Mouse (Mus musculus): ENCODE measurements at regions not wholly inside any gene's neighbourhood (a gene's known extent, or its start where the extent isn't known, plus 50 kb on each side); places are given as distances from the start of the nearest gene placed in this dataset.

- DNase-seq (ENCODE audit: low spot score in 2 of 2), result no peak
Observed at GRCm38 (mm10) chr16:91156506-91156905, 61.6 kb upstream of the 4932438H23Rik start.

GRCm38 (mm10) chr16:91160679-91161078, 64.6 kb upstream of the Olig2 start:
- peak in 1 of 2 experiments; percentile 22 for DNase-seq (ENCODE audit: low spot score in 2 of 2)

- DNase-seq (ENCODE audit: low spot score in 2 of 2), result no peak
Observed at GRCm38 (mm10) chr16:91161616-91162015, 63.6 kb upstream of the Olig2 start.

DNA sequence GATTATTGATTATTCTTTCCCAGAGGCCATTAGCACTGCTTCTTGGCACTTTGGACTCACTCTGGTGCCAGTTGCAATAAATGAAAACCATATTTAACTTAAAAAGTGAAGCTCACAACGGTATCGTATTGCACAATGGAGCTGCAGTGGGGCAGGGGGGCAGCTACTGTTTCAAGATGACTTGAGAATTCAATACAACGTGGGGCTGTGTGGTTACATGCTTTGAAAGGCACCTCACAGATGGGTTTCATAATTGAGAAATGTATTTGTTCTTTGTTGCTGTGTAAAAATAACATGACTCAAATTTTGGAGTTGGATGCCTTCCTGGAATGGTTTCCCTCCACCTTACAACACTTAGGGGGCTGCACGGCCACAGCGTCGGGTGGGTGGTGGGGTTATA, 62.9 kb upstream of the Olig2 start:
- no peak for DNase-seq (ENCODE audit: low spot score in 2 of 2)

GRCm38 (mm10) chr16:91165906-91166305, 59.4 kb upstream of the Olig2 start:
- DNase-seq (ENCODE audit: low spot score in 2 of 2), result no peak

- DNase-seq (ENCODE audit: low spot score in 2 of 2), result peak in 1 of 2 experiments; percentile 64
Observed at GRCm38 (mm10) chr16:91166866-91167265, 58.4 kb upstream of the Olig2 start.

GRCm38 (mm10) chr16:91168398-91168797, 56.9 kb upstream of the Olig2 start:
- no peak for DNase-seq (ENCODE audit: low spot score in 2 of 2)

- no peak for DNase-seq (ENCODE audit: low spot score in 2 of 2)
Observed at GRCm38 (mm10) chr16:91169829-91170228, 55.4 kb upstream of the Olig2 start.

DNA sequence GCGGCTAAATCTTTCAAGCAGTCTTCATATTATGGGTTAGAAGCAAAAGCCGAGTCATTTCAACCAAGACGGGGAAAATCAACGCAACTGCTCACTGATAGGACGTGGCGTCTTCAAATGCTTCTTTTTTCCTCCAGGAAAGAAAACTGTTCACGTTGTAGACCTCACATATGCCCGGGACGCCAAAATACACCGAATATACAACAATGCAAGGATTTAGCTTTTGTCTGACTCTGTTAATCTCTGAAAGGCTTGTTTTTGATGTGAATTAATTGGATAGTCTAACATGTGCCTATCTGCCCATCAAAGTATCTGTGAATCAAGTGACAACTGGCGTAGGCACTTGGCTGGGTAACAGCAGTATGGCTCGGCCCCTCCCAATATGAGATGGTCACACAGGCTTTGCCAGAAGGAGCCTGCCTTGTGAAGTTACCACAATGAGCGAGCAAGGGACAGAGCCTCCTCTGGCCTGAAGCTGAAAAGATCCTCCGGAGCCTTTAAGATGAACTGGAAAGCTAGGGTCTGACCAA, 53.3 kb upstream of the Olig2 start:
- no peak for DNase-seq (ENCODE audit: low spot score in 2 of 2)

DNA sequence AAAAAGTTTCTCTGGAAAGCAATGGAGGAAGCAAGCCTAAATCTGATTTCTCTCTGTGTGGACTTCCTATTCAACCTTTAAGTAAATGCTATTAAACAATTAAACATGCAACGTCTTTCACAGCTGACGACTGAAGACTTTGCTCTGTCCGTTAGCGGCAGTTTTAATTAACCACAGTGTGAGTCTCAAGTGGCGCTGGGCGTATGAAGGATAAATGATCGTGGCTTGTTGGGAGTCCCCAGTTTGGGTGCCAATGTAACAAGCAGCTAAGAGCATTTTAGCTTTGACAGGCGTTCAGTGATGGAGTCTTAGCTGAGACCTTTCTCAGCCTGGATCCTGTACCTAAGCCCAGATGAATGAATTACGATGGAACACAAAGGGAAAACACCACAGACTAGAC, 52.7 kb upstream of the Olig2 start:
- DNase-seq (ENCODE audit: low spot score in 2 of 2), result no peak

- DNase-seq (ENCODE audit: low spot score in 2 of 2), result peak in 1 of 2 experiments; percentile 13
Observed at GRCm38 (mm10) chr16:91173241-91173640, 52.0 kb upstream of the Olig2 start.

DNA sequence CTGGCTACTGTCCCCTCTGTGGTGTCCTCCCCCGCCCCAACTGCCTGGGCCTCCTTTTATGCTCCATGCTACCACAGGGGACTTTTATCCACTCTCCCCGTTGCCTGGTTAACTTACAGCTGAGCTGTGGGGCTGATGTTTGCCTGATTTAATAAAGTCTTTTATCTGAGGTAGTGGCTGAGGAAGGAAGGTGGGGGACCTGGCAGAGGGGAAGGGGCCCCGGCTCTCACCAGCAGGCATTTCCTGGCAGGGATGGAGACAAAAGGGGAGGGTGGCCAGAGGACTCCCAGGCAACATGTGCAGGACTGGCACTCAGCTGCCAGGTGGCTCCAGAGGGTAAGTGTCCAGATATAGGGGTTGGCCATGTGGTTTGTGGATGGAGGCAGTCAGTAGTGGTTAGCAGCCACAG, 51.4 kb upstream of the Olig2 start:
- no peak for DNase-seq (ENCODE audit: low spot score in 2 of 2)

DNA sequence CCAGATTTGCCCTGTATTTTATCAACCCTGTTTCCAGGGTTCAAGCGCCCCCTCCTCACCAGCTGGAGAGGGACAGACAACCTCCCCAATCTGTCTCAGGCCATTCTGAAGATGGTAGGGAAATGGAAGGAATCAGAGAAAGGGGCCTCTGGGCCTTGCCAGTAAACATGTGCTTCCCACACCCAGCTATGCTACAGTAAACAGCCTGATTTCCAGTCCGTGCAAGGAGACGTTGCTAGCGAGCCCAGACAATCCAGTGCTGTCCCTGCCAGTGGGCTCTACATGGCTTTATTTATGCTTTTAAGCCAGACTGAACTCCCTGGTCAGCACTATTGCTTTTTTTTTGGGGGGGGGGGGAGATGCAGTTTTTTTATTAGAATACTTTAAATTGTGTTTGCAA, 50.9 kb upstream of the Olig2 start:
- DNase-seq (ENCODE audit: low spot score in 2 of 2), result no peak

All from layer of hippocampus, adult 18-20 months (tissue).